Mouse (Mus musculus) embryonic facial prominence, embryonic 14.5 days (tissue): ENCODE measurements at regions not wholly inside any gene's neighbourhood (a gene's known extent, or its start where the extent isn't known, plus 50 kb on each side); places are given as distances from the start of the nearest gene placed in this dataset.

Experiments used
- ATAC-seq: fragments of 200-750 bp; cut with Nextera tagmentation; 2 replicates; pipeline ENCODE4 v1.8.0; 2017; ENCODE audit warnings: low read depth, moderate number of reproducible peaks, moderate TSS enrichment
- DNase-seq: peaks from one replicate; pipeline ENCODE4 v3.0.0-alpha.2; 2015; ENCODE audit warnings: low spot score
- H3K27ac ChIP-seq: fragments of 300-500 bp; sonication (generic); replicated peaks from 2 replicates; pipeline ENCODE4 v1.5.1; 2014; ENCODE audit warnings: low read depth, mild to moderate bottlenecking, low read length, moderate library complexity
- H3K27me3 ChIP-seq: fragments of 300-500 bp; sonication (generic); replicated peaks from 2 replicates; pipeline ENCODE4 v1.6.1; 2014; ENCODE audit warnings: low read length; ENCODE audit not compliant: control insufficient read depth, insufficient read depth
- H3K36me3 ChIP-seq: fragments of 300-500 bp; sonication (generic); 2 replicates; pipeline ENCODE4 v1.6.1; 2014; ENCODE audit warnings: low read length, mixed read lengths; ENCODE audit not compliant: control insufficient read depth, insufficient read depth
- H3K4me1 ChIP-seq: fragments of 300-500 bp; sonication (generic); 2 replicates; pipeline ENCODE4 v1.6.1; 2014; ENCODE audit warnings: antibody characterized with exemption, low read length; ENCODE audit not compliant: control insufficient read depth, insufficient read depth
- H3K4me2 ChIP-seq: fragments of 300-500 bp; sonication (generic); 2 replicates; pipeline ENCODE4 v1.6.1; 2014; ENCODE audit warnings: low read depth, mild to moderate bottlenecking, low read length, moderate library complexity, mixed read lengths
- H3K4me3 ChIP-seq: fragments of 300-500 bp; sonication (generic); 2 replicates; pipeline ENCODE4 v1.5.1; 2014; ENCODE audit warnings: low read depth, mild to moderate bottlenecking, low read length
- H3K9ac ChIP-seq: fragments of 300-500 bp; sonication (generic); 2 replicates; pipeline ENCODE4 v1.6.1; 2014; ENCODE audit warnings: low read depth, mild to moderate bottlenecking, low read length, moderate library complexity, mixed read lengths
- H3K9me3 ChIP-seq: fragments of 300-500 bp; sonication (generic); 2 replicates; pipeline ENCODE4 v1.6.1; 2016; ENCODE audit warnings: low read length; ENCODE audit not compliant: control insufficient read depth
- WGBS: fragments of 180-500 bp; shearing (Covaris S2); extraction: QIAGEN DNeasy Blood & Tissue Kit; methylation state at CpG from one replicate; pipeline ENCODE4 v1.1.7; 2014; 5-methylcytosine and 5-hydroxymethylcytosine counted together

DNA sequence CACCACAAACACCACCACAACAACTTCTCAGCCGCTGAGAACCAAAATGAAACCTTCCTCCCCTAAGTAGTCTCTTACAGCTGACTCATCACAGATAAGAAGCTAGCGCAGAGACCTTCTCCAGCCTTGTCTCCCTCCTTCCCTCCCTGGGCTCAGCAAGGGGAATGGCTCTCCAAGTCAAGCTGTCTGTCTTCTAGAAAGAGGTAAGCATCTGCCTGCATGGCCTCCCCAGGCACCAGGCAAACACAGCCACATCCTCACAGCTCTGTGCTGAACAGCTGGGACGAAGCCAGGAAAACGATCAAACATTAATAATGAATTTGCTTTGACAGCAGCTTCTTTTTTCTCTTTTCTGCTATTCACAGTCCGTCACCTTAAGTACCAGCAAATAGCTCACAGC is 108.3 kb upstream of the Irs2 start:
- Histone ChIP-seq H3K9ac (no peak overlapping the region), H3K27me3 (no peaks in the 10 kb centered on the region), H3K4me1 (no peaks in the 10 kb centered on the region; the same call in 1 of the 2 replicates), H3K4me3 (no peak overlapping the region), H3K27ac (no peak overlapping the region), H3K4me2 (no peak overlapping the region), H3K9me3 (no peaks in the 10 kb centered on the region), H3K36me3 (no peaks in the 10 kb centered on the region)
- DNase-seq (peak; percentile 35), ATAC-seq (no peak)
- whole genome bisulfite sequencing = 70% methylated on average over 5 of the region's 5 CpGs

- H3K4me3 ChIP-seq = no peak overlapping the region
- H3K36me3 ChIP-seq = no peaks in the 10 kb centered on the region
- H3K27ac ChIP-seq = peak overlapping the region; percentile 45; the same call in 1 of the 2 replicates
- DNase-seq (peak; percentile 17), ATAC-seq (no peak)
- H3K4me2 ChIP-seq = no peak overlapping the region
- 31% methylated on average over 6 of the region's 6 CpGs for WGBS
- no peaks in the 10 kb centered on the region for H3K9me3 ChIP-seq
- H3K27me3 ChIP-seq = no peaks in the 10 kb centered on the region
- no peak overlapping the region for H3K9ac ChIP-seq
- H3K4me1 ChIP-seq = no peaks in the 10 kb centered on the region; the same call in 1 of the 2 replicates
Observed at GRCm38 (mm10) chr8:11115210-11115609, 107.0 kb upstream of the Irs2 start.

DNA sequence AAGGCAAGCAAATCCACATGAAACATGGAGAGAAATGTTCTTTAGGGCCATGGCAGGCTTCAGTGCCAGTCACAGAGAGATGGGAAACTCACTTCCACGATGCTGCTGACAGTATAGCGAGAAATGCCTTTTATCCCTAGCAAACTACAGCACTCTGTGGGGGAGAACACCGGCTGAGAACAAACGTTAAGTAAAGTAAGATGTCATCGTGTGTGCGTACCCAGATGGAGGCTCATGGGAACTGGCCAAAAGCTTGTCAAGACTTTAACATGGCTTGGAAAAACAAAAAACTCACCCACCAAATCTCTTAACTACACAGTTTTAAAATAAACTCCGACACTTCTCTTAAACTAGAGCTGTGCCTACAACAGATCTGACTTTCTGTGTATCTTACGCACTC is 106.3 kb upstream of the Irs2 start:
- DNase-seq (peak; percentile 63), ATAC-seq (no peak)
- no peak overlapping the region for H3K4me3 ChIP-seq
- H3K4me2 ChIP-seq = no peak overlapping the region
- no peaks in the 10 kb centered on the region for H3K27me3 ChIP-seq
- WGBS = 41% methylated on average over 8 of the region's 8 CpGs
- no peak overlapping the region for H3K9ac ChIP-seq
- no peaks in the 10 kb centered on the region for H3K9me3 ChIP-seq
- H3K4me1 ChIP-seq = no peaks in the 10 kb centered on the region; the same call in 1 of the 2 replicates
- H3K36me3 ChIP-seq = no peaks in the 10 kb centered on the region
- H3K27ac ChIP-seq = peak overlapping the region; percentile 45; the same call in 1 of the 2 replicates

DNA sequence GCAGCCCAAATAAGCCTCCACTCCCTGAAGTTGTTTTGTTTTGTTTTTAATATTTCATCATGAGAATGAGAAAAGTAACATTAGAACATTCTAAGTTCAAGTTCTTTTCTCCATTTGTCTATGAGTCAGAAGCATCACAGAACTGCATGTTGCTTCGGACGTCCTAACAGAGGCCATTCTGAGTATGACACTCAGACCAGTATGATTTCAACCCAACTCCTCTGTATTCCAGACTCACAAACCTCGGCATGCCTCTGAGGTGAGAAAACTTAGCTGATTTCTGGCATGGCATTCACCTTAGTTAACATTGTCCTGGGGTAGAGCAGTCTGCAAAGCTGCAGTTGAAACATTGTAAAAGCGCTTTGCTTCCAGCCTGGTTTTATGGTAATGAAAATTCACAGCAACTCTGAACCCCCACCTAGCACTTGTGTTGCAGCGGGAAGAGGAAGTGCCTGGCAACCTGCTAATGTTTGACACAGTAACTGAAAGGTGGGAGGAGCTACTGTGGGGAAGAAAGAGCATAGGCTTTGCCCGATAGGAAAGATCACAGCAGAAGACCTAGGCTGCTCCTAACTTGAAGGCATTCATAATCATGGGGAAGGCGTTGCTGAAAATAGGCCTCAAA is 104.8 kb upstream of the Irs2 start:
- WGBS = 81% methylated on average over 7 of the region's 7 CpGs
- no peak for ATAC-seq
- H3K36me3 ChIP-seq = no peaks in the 10 kb centered on the region
- H3K4me3 ChIP-seq = no peak overlapping the region
- no peaks in the 10 kb centered on the region; the same call in 1 of the 2 replicates for H3K4me1 ChIP-seq
- no peak overlapping the region for H3K27ac ChIP-seq
- H3K9ac ChIP-seq = no peak overlapping the region
- no peak overlapping the region for H3K4me2 ChIP-seq
- DNase-seq = no peak
- no peaks in the 10 kb centered on the region for H3K27me3 ChIP-seq
- H3K9me3 ChIP-seq = no peaks in the 10 kb centered on the region

DNA sequence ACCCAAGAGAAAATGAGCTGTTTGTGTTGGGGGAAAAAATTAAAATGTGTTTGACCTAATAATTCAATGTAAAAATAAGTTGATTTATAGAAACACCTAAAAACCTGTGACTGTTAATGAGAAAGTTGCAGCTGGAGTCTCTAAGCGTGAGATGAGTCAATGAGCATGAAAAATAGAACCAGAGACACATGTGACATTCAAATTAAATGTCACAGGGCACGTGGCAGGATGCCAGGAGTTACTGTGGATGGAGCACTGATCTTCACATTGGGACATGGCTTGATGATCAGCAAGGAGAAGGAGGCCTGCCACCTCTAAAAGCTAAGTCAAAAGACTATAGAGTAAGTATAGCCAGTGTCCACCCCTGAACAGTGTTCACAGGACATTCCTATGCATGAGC is 103.7 kb upstream of the Irs2 start:
- no peak for DNase-seq
- H3K36me3 ChIP-seq = no peaks in the 10 kb centered on the region
- WGBS = 70% methylated on average over 2 of the region's 2 CpGs
- no peak overlapping the region for H3K4me2 ChIP-seq
- no peaks in the 10 kb centered on the region; the same call in 1 of the 2 replicates for H3K4me1 ChIP-seq
- H3K9me3 ChIP-seq = no peaks in the 10 kb centered on the region
- no peak overlapping the region for H3K9ac ChIP-seq
- no peak overlapping the region for H3K27ac ChIP-seq
- no peak for ATAC-seq
- no peak overlapping the region for H3K4me3 ChIP-seq
- H3K27me3 ChIP-seq = no peaks in the 10 kb centered on the region

- Histone ChIP-seq H3K4me1 (no peaks in the 10 kb centered on the region), H3K4me3 (no peak overlapping the region), H3K36me3 (no peaks in the 10 kb centered on the region), H3K27ac (no peak overlapping the region), H3K27me3 (no peaks in the 10 kb centered on the region), H3K4me2 (no peak overlapping the region), H3K9ac (no peak overlapping the region), H3K9me3 (no peaks in the 10 kb centered on the region)
- 93% methylated on average over 1 of the region's 1 CpGs for WGBS
- ATAC-seq = no peak
- no peak for DNase-seq
Observed at GRCm38 (mm10) chr8:11107435-11107834, 99.2 kb upstream of the Irs2 start.

- Histone ChIP-seq H3K27me3 (no peaks in the 10 kb centered on the region), H3K9ac (no peak overlapping the region), H3K4me3 (no peak overlapping the region), H3K27ac (no peak overlapping the region), H3K9me3 (no peaks in the 10 kb centered on the region), H3K4me2 (no peak overlapping the region), H3K36me3 (no peaks in the 10 kb centered on the region), H3K4me1 (no peaks in the 10 kb centered on the region)
- 78% methylated on average over 5 of the region's 5 CpGs for WGBS
- DNase-seq (no peak), ATAC-seq (no peak)
Observed at GRCm38 (mm10) chr8:11107021-11107420, 98.8 kb upstream of the Irs2 start.

- H3K9me3 ChIP-seq = no peaks in the 10 kb centered on the region
- no peak overlapping the region for H3K4me2 ChIP-seq
- H3K36me3 ChIP-seq = no peaks in the 10 kb centered on the region
- peaks cover 12% of the 10 kb centered on the region for H3K4me1 ChIP-seq
- ATAC-seq = no peak
- DNase-seq = no peak
- 86% methylated on average over 10 of the region's 10 CpGs for WGBS
- H3K27me3 ChIP-seq = no peaks in the 10 kb centered on the region
- H3K4me3 ChIP-seq = no peak overlapping the region
- H3K27ac ChIP-seq = no peak overlapping the region
- no peak overlapping the region for H3K9ac ChIP-seq
Observed at GRCm38 (mm10) chr8:11103745-11104607, 95.7 kb upstream of the Irs2 start.
